Mouse (Mus musculus) neural tube, embryonic 12.5 days (tissue): ENCODE results near the gene Cyp19a1. TPM values are rescaled to one million over a fixed set of nuclear protein-coding genes. Genes with fewer than 3 reads are reported as not detected.

ENCODE experiments used
- ATAC-seq: fragments of 200-750 bp; cut with Nextera tagmentation; 2 replicates; pipeline ENCODE4 v1.8.0; 2017; ENCODE audit warnings: low read depth, mild to moderate bottlenecking, moderate TSS enrichment, moderate library complexity; ENCODE audit not compliant: low FRiP score
- H3K27ac ChIP-seq: fragments of 300-500 bp; sonication (generic); 2 replicates; pipeline ENCODE4 v1.5.1; 2016
- H3K27me3 ChIP-seq: fragments of 300-500 bp; sonication (generic); replicated peaks from 2 replicates; pipeline ENCODE4 v1.6.1; 2016; ENCODE audit warnings: mild to moderate bottlenecking
- H3K36me3 ChIP-seq: fragments of 300-500 bp; sonication (generic); 2 replicates; pipeline ENCODE4 v1.6.1; 2016; ENCODE audit warnings: mild to moderate bottlenecking
- H3K4me1 ChIP-seq: fragments of 300-500 bp; sonication (generic); 2 replicates; pipeline ENCODE4 v1.6.1; 2016
- H3K4me2 ChIP-seq: fragments of 300-500 bp; sonication (generic); replicated peaks from 2 replicates; pipeline ENCODE4 v1.6.1; 2016; ENCODE audit warnings: mild to moderate bottlenecking
- H3K4me3 ChIP-seq: fragments of 300-500 bp; sonication (generic); 2 replicates; pipeline ENCODE4 v1.5.1; 2016
- H3K9ac ChIP-seq: fragments of 300-500 bp; sonication (generic); 2 replicates; pipeline ENCODE4 v1.6.1; 2016; ENCODE audit warnings: mild to moderate bottlenecking
- H3K9me3 ChIP-seq: fragments of 300-500 bp; sonication (generic); 2 replicates; pipeline ENCODE4 v1.6.1; 2016; ENCODE audit warnings: mild to moderate bottlenecking
- WGBS: fragments of 180-500 bp; shearing (Covaris S2); methylation state at CpG from one replicate; pipeline ENCODE4 v1.1.7; 2016; 5-methylcytosine and 5-hydroxymethylcytosine counted together
- polyA plus RNA-seq: library from polyadenylated mRNA; unstranded; fragments of >200 nt; fragmentation: Nextera tagmentation; extraction: Ambion mirVana; gene quantifications from 2 replicates; pipeline ENCODE4 v1.2.1, GENCODE M21; 2016

Cyp19a1 gene
- polyA plus RNA-seq, 1 experiment from 2014 or later: 0.15 TPM

DNA sequence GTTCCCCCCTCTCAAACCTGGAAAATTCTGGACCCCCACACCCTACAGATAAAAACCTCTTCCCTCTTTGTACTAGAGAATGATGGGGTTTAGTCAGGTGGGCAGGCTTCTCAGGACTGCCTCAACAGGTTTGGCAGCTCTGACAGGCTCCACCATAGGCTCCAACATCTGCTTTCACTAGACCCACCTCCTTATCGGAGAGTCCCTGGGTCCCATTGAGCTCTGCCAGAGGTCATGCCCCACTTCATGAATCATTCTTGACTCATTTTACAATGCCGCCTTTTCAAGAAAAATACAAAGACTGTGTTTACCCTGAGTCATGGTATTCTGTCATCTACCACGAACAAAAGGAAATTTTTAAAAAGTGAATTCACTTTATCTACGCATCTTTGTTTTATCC, 3.2 kb downstream of the Cyp19a1 start:
- no peak overlapping the region for H3K27ac ChIP-seq
- no peak for ATAC-seq
- H3K9ac ChIP-seq: no peak overlapping the region
- H3K4me3 ChIP-seq: no peak overlapping the region
- no peak overlapping the region for H3K4me2 ChIP-seq
- 59% methylated on average over 4 of the region's 4 CpGs for WGBS
- no peaks in the 10 kb centered on the region for H3K27me3 ChIP-seq
- no peaks in the 10 kb centered on the region for H3K9me3 ChIP-seq
- H3K4me1 ChIP-seq: no peaks in the 10 kb centered on the region
- H3K36me3 ChIP-seq: no peaks in the 10 kb centered on the region

DNA sequence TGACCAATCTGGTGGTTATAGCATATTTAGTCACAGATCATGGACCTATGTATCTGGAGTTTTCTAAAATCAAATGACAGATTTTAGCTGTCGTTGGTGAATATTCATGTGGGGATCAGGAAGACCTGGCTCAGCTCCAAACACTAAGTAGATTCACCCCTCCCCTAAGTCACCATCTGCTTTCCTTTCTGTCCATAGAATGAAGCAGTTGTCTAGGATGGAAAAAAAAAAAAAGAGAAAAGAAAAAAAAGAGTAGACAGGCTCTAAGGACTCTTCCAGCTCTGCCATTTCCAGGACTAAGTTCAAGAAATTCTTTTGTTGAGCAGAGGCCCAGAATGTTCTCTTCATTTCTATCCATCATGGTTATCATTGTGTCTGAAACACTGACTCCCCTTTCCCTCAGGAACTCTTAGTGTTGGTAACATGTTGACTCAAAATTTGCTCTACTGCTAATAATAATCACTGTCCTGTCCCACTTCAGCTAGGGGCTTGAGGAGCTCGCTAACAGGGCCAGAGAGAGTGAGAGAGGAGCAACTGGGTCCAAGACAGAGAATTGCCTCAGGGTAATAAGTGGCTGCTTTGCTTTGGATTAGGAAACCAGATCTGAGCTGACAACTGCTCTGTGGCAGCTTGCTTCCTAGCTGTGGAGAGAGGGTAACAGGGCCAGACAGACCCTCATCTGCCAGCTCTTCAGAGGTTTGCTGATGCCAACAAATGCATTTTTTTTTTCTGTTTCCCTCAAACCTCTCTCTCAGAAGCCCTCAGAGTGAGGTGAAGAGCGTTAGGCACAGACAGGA, 22.8 kb downstream of the Cyp19a1 start:
- no peaks in the 10 kb centered on the region for H3K9me3 ChIP-seq
- no peak for ATAC-seq
- no peak overlapping the region for H3K27ac ChIP-seq
- H3K27me3 ChIP-seq: no peaks in the 10 kb centered on the region
- no peaks in the 10 kb centered on the region for H3K4me1 ChIP-seq
- no peak overlapping the region for H3K4me2 ChIP-seq
- H3K36me3 ChIP-seq: no peaks in the 10 kb centered on the region
- H3K4me3 ChIP-seq: no peak overlapping the region
- WGBS: 73% methylated on average over 3 of the region's 3 CpGs
- no peak overlapping the region for H3K9ac ChIP-seq

DNA sequence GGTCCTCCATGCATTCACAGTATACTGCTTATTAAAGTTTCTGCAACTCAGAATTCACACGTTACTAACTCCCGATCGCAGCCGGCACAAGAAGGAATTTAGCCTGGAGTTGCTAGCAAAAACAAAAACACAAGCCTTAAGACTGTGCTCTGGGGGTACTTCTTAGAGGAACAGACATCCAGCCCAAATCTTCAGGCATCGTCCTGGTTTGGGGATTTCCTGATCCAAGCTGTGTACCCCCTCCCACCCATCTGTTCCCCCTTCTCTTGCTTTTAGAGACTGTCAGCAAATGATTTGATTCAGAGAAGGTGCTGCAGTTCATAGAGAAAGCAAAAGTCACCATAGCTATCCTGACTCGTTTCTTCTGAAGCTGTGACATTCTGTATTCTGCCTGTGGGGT, 40.3 kb downstream of the Cyp19a1 start:
- Histone ChIP-seq H3K27ac (no peak overlapping the region), H3K4me1 (no peaks in the 10 kb centered on the region), H3K36me3 (no peaks in the 10 kb centered on the region), H3K9ac (no peak overlapping the region), H3K9me3 (no peaks in the 10 kb centered on the region), H3K4me2 (no peak overlapping the region), H3K27me3 (no peaks in the 10 kb centered on the region), H3K4me3 (no peak overlapping the region)
- no peak for ATAC-seq
- 74% methylated on average over 6 of the region's 6 CpGs for WGBS

DNA sequence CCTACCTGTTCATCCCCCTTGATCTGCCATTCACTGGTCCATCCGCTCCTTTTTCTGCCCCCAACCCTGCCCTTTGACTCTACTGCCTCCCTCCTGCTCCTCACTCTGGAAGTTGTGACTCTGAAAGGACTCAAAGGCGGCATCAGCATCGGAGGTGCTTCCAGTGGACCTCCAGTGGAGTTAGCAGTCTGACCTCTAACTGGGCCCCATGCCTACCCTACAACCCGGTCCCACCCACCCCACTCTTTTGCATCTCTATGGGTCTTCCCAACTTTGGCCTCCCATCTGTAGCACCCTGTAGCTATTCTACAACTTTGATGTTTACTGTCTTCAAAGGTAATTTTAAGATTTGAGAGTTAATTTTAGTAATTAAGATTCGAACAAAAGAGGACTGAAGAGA, 51.4 kb downstream of the Cyp19a1 start:
- WGBS: 52% methylated on average over 5 of the region's 5 CpGs
- H3K9me3 ChIP-seq: no peaks in the 10 kb centered on the region
- H3K4me2 ChIP-seq: no peak overlapping the region
- H3K27me3 ChIP-seq: no peaks in the 10 kb centered on the region
- no peaks in the 10 kb centered on the region for H3K36me3 ChIP-seq
- no peak overlapping the region for H3K27ac ChIP-seq
- no peak overlapping the region for H3K9ac ChIP-seq
- no peaks in the 10 kb centered on the region for H3K4me1 ChIP-seq
- H3K4me3 ChIP-seq: no peak overlapping the region
- ATAC-seq: no peak

DNA sequence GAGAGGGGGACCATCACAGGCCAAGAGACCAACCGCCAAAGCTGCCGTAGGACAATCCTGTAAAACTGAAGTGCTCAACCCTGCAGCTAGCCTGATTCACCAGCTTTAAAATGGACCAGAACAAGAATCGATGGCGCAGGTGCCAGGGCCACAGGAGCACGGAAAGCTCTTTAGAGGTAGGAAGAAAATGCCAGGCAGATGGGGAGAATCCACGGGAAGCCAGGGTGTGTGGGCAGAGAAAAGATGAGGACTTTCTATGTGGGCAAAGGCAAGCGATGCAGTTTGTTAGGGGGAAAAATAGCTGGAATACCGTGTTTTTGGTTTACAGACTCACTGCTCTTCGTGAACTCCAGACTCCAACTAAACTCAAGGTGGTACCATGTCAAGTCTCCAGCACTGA, 53.0 kb downstream of the Cyp19a1 start:
- Histone ChIP-seq H3K36me3 (no peaks in the 10 kb centered on the region), H3K4me1 (no peaks in the 10 kb centered on the region), H3K27ac (no peak overlapping the region), H3K9ac (no peak overlapping the region), H3K27me3 (no peaks in the 10 kb centered on the region), H3K9me3 (no peaks in the 10 kb centered on the region), H3K4me2 (no peak overlapping the region), H3K4me3 (no peak overlapping the region)
- no peak for ATAC-seq
- 84% methylated on average over 9 of the region's 9 CpGs for WGBS

DNA sequence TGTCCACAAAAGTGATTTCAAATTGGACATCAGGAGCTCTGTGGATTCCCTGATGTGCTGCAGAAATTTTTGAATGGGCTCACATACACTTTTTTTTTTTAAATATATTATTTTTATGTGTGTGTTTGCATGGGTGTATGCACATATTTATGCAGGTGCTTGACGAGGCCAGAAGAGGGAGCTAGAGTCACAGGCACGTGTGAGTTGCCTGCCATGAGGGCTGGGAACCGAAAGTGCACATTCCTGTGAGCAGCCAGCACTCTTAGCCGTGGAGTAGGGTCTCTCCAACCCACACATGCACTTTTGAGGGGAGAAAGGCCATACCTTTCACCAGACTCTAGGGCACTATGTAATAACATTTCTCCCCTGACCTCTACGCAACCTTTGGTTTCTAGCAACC, 73.1 kb downstream of the Cyp19a1 start:
- no peak overlapping the region for H3K27ac ChIP-seq
- no peak for ATAC-seq
- WGBS: 77% methylated on average over 5 of the region's 5 CpGs
- no peak overlapping the region for H3K9ac ChIP-seq
- H3K9me3 ChIP-seq: no peaks in the 10 kb centered on the region
- H3K4me1 ChIP-seq: no peaks in the 10 kb centered on the region
- H3K27me3 ChIP-seq: no peaks in the 10 kb centered on the region
- H3K4me2 ChIP-seq: no peak overlapping the region
- no peak overlapping the region for H3K4me3 ChIP-seq
- H3K36me3 ChIP-seq: no peaks in the 10 kb centered on the region

DNA sequence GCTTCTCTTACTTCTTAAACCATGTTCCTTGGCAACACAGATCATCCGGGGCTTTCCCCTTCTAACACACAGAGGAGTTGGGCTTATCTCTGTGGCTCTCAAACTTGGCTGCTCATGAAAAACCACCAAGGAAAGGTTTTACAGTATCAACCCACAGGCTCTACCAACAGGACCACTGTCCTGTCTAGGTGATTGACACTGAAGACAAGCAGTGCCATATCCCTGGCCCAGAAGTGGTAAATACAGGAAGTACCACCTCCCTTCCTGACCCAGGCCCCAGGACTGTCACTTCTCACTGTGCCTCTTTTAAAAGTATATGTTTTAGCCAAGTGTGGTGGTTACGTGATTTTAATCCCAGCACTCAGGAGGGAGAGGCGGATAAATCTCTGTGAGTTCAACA, 76.5 kb downstream of the Cyp19a1 start:
- 96% methylated on average over 3 of the region's 3 CpGs for WGBS

DNA sequence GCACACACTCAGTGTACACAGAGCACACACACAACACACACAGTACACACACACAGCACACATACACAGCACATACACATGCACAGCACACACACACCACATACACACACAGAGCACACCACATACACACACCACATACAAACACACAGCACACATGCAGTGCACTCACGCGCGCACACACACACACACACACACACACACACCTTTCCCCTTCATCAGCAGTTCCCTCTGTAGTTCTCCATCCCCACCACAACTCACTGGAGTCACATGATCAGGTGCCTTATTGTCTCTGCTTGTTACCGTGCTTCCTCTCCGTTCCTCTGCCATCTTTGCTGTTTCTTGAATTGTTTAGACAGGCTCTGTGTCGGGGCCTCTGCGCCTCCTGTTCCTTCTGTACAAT, 85.4 kb downstream of the Cyp19a1 start:
- ATAC-seq: no peak
- no peak overlapping the region for H3K4me2 ChIP-seq
- no peak overlapping the region for H3K9ac ChIP-seq
- H3K27me3 ChIP-seq: no peaks in the 10 kb centered on the region
- H3K4me1 ChIP-seq: no peaks in the 10 kb centered on the region
- no peak overlapping the region for H3K27ac ChIP-seq
- H3K4me3 ChIP-seq: no peak overlapping the region
- WGBS: 82% methylated on average over 7 of the region's 7 CpGs
- no peaks in the 10 kb centered on the region for H3K36me3 ChIP-seq
- no peaks in the 10 kb centered on the region for H3K9me3 ChIP-seq

More for the DNA sequence above, 76.5 kb downstream of the Cyp19a1 start:
- H3K9ac ChIP-seq: no peak overlapping the region
- H3K36me3 ChIP-seq: no peaks in the 10 kb centered on the region
- no peak overlapping the region for H3K27ac ChIP-seq
- no peaks in the 10 kb centered on the region for H3K9me3 ChIP-seq
- no peak overlapping the region for H3K4me3 ChIP-seq
- no peak overlapping the region for H3K4me2 ChIP-seq
- no peak for ATAC-seq
- H3K27me3 ChIP-seq: no peaks in the 10 kb centered on the region
- no peaks in the 10 kb centered on the region for H3K4me1 ChIP-seq

DNA sequence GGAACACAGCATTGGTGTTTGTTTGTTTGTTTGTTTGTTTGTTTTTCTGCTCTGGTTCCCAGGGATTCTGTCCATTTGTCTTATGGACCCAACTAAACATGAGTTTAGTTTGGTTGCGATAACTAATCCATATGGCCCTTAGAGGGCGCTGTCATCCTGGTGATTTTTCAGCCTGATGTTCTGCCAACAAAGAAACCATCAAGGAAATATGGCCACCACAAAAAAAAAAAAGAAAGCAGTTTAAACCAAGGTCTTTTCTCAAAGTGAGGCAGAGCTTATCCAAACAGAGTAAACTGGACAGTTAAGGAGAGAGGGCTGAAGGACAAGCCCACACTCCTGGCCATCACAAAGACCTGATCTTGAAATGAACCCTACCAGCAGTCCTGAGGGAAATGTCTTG, 86.6 kb downstream of the Cyp19a1 start:
- Histone ChIP-seq H3K27ac (no peak overlapping the region), H3K4me3 (no peak overlapping the region), H3K4me1 (no peaks in the 10 kb centered on the region), H3K4me2 (no peak overlapping the region), H3K9me3 (no peaks in the 10 kb centered on the region), H3K36me3 (no peaks in the 10 kb centered on the region), H3K9ac (no peak overlapping the region), H3K27me3 (no peaks in the 10 kb centered on the region)
- WGBS: 22% methylated on average over 2 of the region's 2 CpGs
- no peak for ATAC-seq

DNA sequence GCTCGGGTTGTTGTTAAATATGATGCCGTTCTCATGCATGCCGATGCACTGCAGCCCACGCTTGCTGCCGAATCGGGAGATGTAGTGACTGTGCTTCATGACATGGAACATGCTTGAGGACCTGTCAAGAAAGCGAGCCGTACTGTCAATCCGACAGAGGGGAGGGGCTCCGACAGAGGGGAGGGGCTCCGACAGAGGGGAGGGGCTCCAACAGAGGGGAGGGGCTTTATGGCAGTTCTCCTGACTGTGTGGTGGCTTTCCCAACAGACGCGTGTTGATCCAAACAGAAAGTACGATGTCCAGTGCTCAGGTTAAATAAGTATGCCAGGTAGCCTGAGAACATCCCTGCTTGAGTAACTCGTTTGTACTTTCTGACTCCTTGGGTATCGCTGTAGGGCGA, 87.7 kb downstream of the Cyp19a1 start:
- no peak overlapping the region for H3K4me2 ChIP-seq
- ATAC-seq: no peak
- H3K4me1 ChIP-seq: no peaks in the 10 kb centered on the region
- WGBS: 81% methylated on average over 17 of the region's 17 CpGs
- no peaks in the 10 kb centered on the region for H3K9me3 ChIP-seq
- no peaks in the 10 kb centered on the region for H3K27me3 ChIP-seq
- no peak overlapping the region for H3K9ac ChIP-seq
- H3K27ac ChIP-seq: no peak overlapping the region
- no peaks in the 10 kb centered on the region for H3K36me3 ChIP-seq
- no peak overlapping the region for H3K4me3 ChIP-seq

DNA sequence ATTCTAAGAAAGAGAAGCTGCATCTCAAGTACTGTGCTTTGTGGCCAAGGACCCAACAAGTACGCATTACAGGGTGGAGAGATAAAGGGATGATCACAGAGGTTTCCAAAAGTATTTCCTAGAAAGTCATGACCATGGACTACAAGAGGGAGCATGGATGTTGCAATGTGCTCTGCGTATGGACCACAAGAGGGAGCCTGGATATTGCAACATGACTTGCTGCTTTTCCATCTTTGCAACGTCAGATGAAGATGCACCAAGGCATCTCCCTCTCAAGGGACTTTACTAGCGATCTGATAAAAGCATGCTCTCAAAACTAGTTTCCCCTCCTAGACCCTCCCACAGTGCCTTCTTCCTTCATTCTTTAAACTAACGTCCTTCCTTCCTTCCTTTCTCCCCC, 98.4 kb downstream of the Cyp19a1 start:
- H3K4me3 ChIP-seq: no peak overlapping the region
- ATAC-seq: no peak
- H3K27ac ChIP-seq: no peak overlapping the region
- no peak overlapping the region for H3K9ac ChIP-seq
- H3K4me2 ChIP-seq: no peak overlapping the region
- WGBS: 64% methylated on average over 5 of the region's 5 CpGs
- H3K36me3 ChIP-seq: no peaks in the 10 kb centered on the region
- no peaks in the 10 kb centered on the region for H3K27me3 ChIP-seq
- H3K9me3 ChIP-seq: no peaks in the 10 kb centered on the region
- no peaks in the 10 kb centered on the region for H3K4me1 ChIP-seq

DNA sequence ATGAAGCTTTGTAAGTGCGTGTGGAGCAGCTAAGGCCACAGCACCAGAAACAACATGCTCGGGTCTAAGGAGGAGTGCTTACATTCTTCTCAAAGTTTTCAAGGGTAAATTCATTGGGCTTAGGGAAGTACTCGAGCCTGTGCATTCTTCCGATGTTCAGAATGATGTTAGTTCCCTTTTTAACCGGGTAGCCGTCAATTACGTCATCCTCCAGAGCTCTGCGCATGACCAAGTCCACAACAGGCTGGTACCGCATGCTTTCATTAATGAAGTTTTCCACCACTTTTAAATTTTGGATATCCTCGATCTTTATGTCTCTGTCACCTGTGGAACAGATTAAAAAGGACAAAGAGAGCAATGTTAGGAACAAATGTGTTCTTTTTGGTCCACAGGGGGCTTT, 99.5 kb downstream of the Cyp19a1 start:
- Histone ChIP-seq H3K4me3 (no peak overlapping the region), H3K27me3 (no peaks in the 10 kb centered on the region), H3K36me3 (no peaks in the 10 kb centered on the region), H3K27ac (no peak overlapping the region), H3K4me1 (no peaks in the 10 kb centered on the region), H3K9ac (no peak overlapping the region), H3K4me2 (no peak overlapping the region), H3K9me3 (no peaks in the 10 kb centered on the region)
- 90% methylated on average over 10 of the region's 10 CpGs for WGBS
- ATAC-seq: no peak

DNA sequence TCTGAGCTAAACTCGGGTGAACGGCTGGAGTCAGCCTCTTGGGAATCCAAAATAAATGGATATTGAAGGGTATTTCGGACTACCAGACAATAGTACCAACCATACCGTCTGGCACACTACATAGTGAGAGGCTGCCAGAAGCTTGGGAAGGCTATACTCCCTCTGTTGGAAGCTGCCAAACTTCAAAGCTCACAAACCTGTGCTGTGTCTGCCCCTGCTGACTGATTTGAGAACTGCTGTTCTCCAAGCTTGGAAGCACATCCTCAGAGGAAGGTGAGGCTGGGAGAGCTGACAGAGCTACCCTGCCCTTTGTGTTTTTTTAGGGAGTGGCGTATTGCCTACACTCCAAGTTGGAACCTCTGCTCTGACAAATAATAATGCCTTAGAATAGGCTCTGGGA, 104.8 kb downstream of the Cyp19a1 start:
- no peaks in the 10 kb centered on the region for H3K4me1 ChIP-seq
- no peak overlapping the region for H3K4me3 ChIP-seq
- peaks cover 4% of the 10 kb centered on the region; the same call in 1 of the 2 replicates for H3K9me3 ChIP-seq
- no peaks in the 10 kb centered on the region for H3K36me3 ChIP-seq
- H3K4me2 ChIP-seq: no peak overlapping the region
- no peaks in the 10 kb centered on the region for H3K27me3 ChIP-seq
- no peak for ATAC-seq
- no peak overlapping the region for H3K9ac ChIP-seq
- 80% methylated on average over 5 of the region's 5 CpGs for WGBS
- no peak overlapping the region for H3K27ac ChIP-seq
